Mouse (Mus musculus): ENCODE results near the gene Cd24a. TPM values are rescaled to one million over a fixed set of nuclear protein-coding genes. Genes with fewer than 3 reads are reported as not detected.

Cd24a gene
- polyA plus RNA-seq, 1 experiment = 790 TPM

GRCm38 (mm10) chr10:43577299-43577996 lies 636 bp upstream of the Cd24a start:
- Histone ChIP-seq H3K4me3 (replicated peaks; ENCODE audit: control insufficient read depth, low read depth, low read length) (peak overlapping the region; percentile 75), H3K27ac (ENCODE audit: control insufficient read depth, insufficient read depth, low read depth, low read length, poor library complexity) (peak overlapping the region; percentile 87), H3K4me1 (ENCODE audit: control insufficient read depth, insufficient read depth, low read length) (peaks cover 6% of the 10 kb centered on the region; the same call in 1 of the 2 replicates)
- 8% methylated on average over 19 of the region's 19 CpGs for WGBS
- TF ChIP-seq CTCF (IDR thresholded peaks at IDR 0.05; ENCODE audit: control insufficient read depth, insufficient read depth, low read length) = no peak
- peak; percentile 74; the same call in 1 of the 2 replicates for TF ChIP-seq POLR2A (IDR thresholded peaks at IDR 0.05; ENCODE audit: borderline replicate concordance, control insufficient read depth, low read depth, low read length)

GRCm38 (mm10) chr10:43578366-43578753 lies 276 bp downstream of the Cd24a start:
- WGBS = under 1% methylated on average over 32 of the region's 32 CpGs
- Histone ChIP-seq H3K4me1 (ENCODE audit: control insufficient read depth, insufficient read depth, low read length) (peaks cover 6% of the 10 kb centered on the region; the same call in 1 of the 2 replicates), H3K4me3 (replicated peaks; ENCODE audit: control insufficient read depth, low read depth, low read length) (peak overlapping the region; percentile 86), H3K27ac (ENCODE audit: control insufficient read depth, insufficient read depth, low read depth, low read length, poor library complexity) (peak overlapping the region; percentile 99)
- TF ChIP-seq CTCF (IDR thresholded peaks at IDR 0.05; ENCODE audit: control insufficient read depth, insufficient read depth, low read length) (no peak), POLR2A (IDR thresholded peaks at IDR 0.05; ENCODE audit: borderline replicate concordance, control insufficient read depth, low read depth, low read length) (peak; percentile 56)

GRCm38 (mm10) chr10:43578754-43579380 lies 783 bp downstream of the Cd24a start:
- peak; percentile 95; the same call in 1 of the 2 replicates for TF ChIP-seq POLR2A (IDR thresholded peaks at IDR 0.05; ENCODE audit: borderline replicate concordance, control insufficient read depth, low read depth, low read length)
- TF ChIP-seq CTCF (IDR thresholded peaks at IDR 0.05; ENCODE audit: control insufficient read depth, insufficient read depth, low read length) = no peak
- peak overlapping the region; percentile 99 for H3K27ac ChIP-seq (ENCODE audit: control insufficient read depth, insufficient read depth, low read depth, low read length, poor library complexity)
- peaks cover 6% of the 10 kb centered on the region; the same call in 1 of the 2 replicates for H3K4me1 ChIP-seq (ENCODE audit: control insufficient read depth, insufficient read depth, low read length)
- peak overlapping the region; percentile 86 for H3K4me3 ChIP-seq (replicated peaks; ENCODE audit: control insufficient read depth, low read depth, low read length)
- under 1% methylated on average over 60 of the region's 65 CpGs for WGBS

GRCm38 (mm10) chr10:43579381-43580261 lies 1.5 kb downstream of the Cd24a start:
- H3K4me1 ChIP-seq (ENCODE audit: control insufficient read depth, insufficient read depth, low read length) = peaks cover 6% of the 10 kb centered on the region; the same call in 1 of the 2 replicates
- under 1% methylated on average over 49 of the region's 49 CpGs for WGBS
- peak overlapping the region; percentile 97 for H3K27ac ChIP-seq (ENCODE audit: control insufficient read depth, insufficient read depth, low read depth, low read length, poor library complexity)

GRCm38 (mm10) chr10:43580649-43581078 lies 2.6 kb downstream of the Cd24a start:
- H3K4me1 ChIP-seq (ENCODE audit: control insufficient read depth, insufficient read depth, low read length) = peaks cover 6% of the 10 kb centered on the region; the same call in 1 of the 2 replicates
- peak overlapping the region; percentile 84 for H3K4me3 ChIP-seq (replicated peaks; ENCODE audit: control insufficient read depth, low read depth, low read length)
- TF ChIP-seq POLR2A (IDR thresholded peaks at IDR 0.05; ENCODE audit: borderline replicate concordance, control insufficient read depth, low read depth, low read length) (no peak), CTCF (IDR thresholded peaks at IDR 0.05; ENCODE audit: control insufficient read depth, insufficient read depth, low read length) (no peak)
- peak overlapping the region; percentile 76 for H3K27ac ChIP-seq (ENCODE audit: control insufficient read depth, insufficient read depth, low read depth, low read length, poor library complexity)
- 0% methylated on average over 15 of the region's 15 CpGs for WGBS

More at GRCm38 (mm10) chr10:43579381-43580261, 1.5 kb downstream of the Cd24a start:
- peak; percentile 24; the same call in 1 of the 2 replicates for TF ChIP-seq POLR2A (IDR thresholded peaks at IDR 0.05; ENCODE audit: borderline replicate concordance, control insufficient read depth, low read depth, low read length)
- peak; percentile 38; the same call in 1 of the 2 replicates for TF ChIP-seq CTCF (IDR thresholded peaks at IDR 0.05; ENCODE audit: control insufficient read depth, insufficient read depth, low read length)
- peak overlapping the region; percentile 84 for H3K4me3 ChIP-seq (replicated peaks; ENCODE audit: control insufficient read depth, low read depth, low read length)

GRCm38 (mm10) chr10:43581260-43581659 lies 3.2 kb downstream of the Cd24a start:
- H3K4me1 ChIP-seq (ENCODE audit: control insufficient read depth, insufficient read depth, low read length) = peaks cover 4% of the 10 kb centered on the region; the same call in 1 of the 2 replicates
- TF ChIP-seq POLR2A (IDR thresholded peaks at IDR 0.05; ENCODE audit: borderline replicate concordance, control insufficient read depth, low read depth, low read length) = no peak
- TF ChIP-seq CTCF (IDR thresholded peaks at IDR 0.05; ENCODE audit: control insufficient read depth, insufficient read depth, low read length) = no peak
- peak overlapping the region; percentile 84 for H3K4me3 ChIP-seq (replicated peaks; ENCODE audit: control insufficient read depth, low read depth, low read length)
- peak overlapping the region; percentile 76 for H3K27ac ChIP-seq (ENCODE audit: control insufficient read depth, insufficient read depth, low read depth, low read length, poor library complexity)
- 14% methylated on average over 3 of the region's 3 CpGs for WGBS

- 88% methylated on average over 4 of the region's 4 CpGs for WGBS
- peaks cover 7% of the 10 kb centered on the region for H3K4me1 ChIP-seq (ENCODE audit: control insufficient read depth, insufficient read depth, low read length)
- H3K27ac ChIP-seq (ENCODE audit: control insufficient read depth, insufficient read depth, low read depth, low read length, poor library complexity) = no peak overlapping the region
- TF ChIP-seq POLR2A (IDR thresholded peaks at IDR 0.05; ENCODE audit: borderline replicate concordance, control insufficient read depth, low read depth, low read length) (no peak; the same call in 1 of the 2 replicates), CTCF (IDR thresholded peaks at IDR 0.05; ENCODE audit: control insufficient read depth, insufficient read depth, low read length) (no peak)
- no peak overlapping the region for H3K4me3 ChIP-seq (replicated peaks; ENCODE audit: control insufficient read depth, low read depth, low read length)
Measured at GRCm38 (mm10) chr10:43584538-43584937, 6.5 kb downstream of the Cd24a start.
